Mouse (Mus musculus): ENCODE results near the gene Zfp704.

DNA sequence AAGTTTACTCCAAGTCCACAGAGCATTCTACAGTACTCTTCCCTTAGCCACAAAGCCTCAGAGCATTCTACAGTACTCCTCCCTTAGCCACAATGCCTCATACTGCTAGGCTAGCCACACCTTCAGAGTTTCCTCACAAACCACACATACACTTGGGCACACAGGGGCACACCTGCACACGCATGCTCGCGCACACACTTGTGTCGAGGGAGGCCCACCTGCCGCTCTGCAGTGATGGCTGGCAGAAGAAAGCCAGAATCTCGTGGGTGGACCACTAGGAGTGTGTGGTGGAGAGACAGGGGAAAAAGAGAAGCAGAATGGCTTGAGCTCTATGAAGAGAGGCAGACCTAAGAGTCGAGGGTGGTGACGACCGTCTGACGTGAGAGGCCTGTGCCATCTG lies 97.7 kb downstream of the Zfp704 start:
- TF ChIP-seq CTCF (IDR thresholded peaks at IDR 0.05; ENCODE audit: low read depth, low read length) (no peak), POLR2AphosphoS5 (IDR thresholded peaks at IDR 0.05; ENCODE audit: insufficient replicate concordance, low read depth, low read length) (no peak), TAL1 (conservative IDR thresholded peaks at IDR 0.05; ENCODE audit: low read depth, low read length) (no peak), GATA1 (IDR thresholded peaks at IDR 0.05; ENCODE audit: borderline replicate concordance, low read length) (no peak)

Measured in G1E (cell line).